ENCODE assay signal across 13 mouse cellular contexts in the genomic region with DNA sequence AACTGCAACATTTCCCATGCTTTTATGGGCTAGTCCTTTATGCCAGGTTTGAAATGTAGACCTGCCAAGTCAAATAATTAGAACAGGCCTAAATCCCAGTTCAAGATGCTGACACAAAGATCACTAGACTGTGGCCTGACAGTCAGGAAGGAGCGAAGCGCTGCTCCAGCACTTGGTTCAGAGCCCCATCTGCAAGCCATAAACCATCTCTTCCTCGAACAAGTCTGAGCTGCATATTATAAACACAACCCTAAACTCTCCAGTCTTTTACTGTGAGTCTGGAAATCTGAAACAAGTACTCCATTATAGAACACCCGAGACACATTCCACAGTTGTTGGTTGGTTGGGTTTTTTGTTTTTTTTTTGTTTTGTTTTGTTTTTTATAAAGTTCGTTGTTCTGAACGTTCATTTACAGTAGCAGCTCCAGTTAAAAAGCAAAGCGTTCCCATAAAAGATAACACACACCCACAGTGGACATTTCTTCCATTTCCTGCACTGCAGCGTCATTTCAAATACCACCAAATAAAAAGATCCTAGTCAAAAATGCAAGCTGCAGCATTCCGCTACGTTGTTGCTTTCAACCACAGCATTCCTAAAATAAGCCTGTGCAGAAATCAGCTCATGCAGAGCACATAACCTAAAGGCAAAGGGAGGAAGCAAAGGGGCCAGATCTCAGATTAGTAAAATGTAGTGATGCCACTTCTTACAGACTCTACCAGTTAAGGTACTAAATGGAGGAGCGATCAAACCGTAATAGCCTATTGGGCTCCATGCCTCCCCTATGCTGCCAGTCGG.
A peak's percentile ranks its signal among the peaks of the same experiment; 100 is the strongest.
DNase-seq lines count a peak whose midpoint lies in the region; ATAC-seq and TF ChIP-seq lines count a peak whose summit lies in the region.
"Had no signal": no experiment of that assay in that cellular context is flagged by ENCODE, and none has a peak within 500 bp of the region (broad histone marks: within the 10 kb centered on the region; RNA-seq: fewer than 3 reads in every experiment).

No protein-coding gene starts in this region.

- no peak overlapping the region for H3K9ac ChIP-seq in lung, embryonic 15.5 days
- H3K9ac ChIP-seq in intestine, embryonic 16.5 days (ENCODE audit: low read depth, low read length): no peak overlapping the region
- H3K9ac ChIP-seq: forebrain, postnatal 0 days; hindbrain, embryonic 15.5 days had no signal

- no peak for TF ChIP-seq CTCF in cerebellum, adult 2 months (IDR thresholded peaks at IDR 0.05; ENCODE audit: borderline replicate concordance, insufficient read depth, low read depth, low read length)

- no peak overlapping the region for H3K4me2 ChIP-seq in lung, embryonic 15.5 days
- H3K4me2 ChIP-seq in intestine, embryonic 16.5 days (ENCODE audit: low read depth, low read length): no peak overlapping the region
- peak overlapping the region; percentile 4 for H3K4me2 ChIP-seq in myocyte (ENCODE audit: low read depth)
- H3K4me2 ChIP-seq: hindbrain, embryonic 15.5 days had no signal

- TF ChIP-seq POLR2A in myocyte (IDR thresholded peaks at IDR 0.05; ENCODE audit: insufficient read length, low read depth): no peak
- no peak for TF ChIP-seq POLR2A in cerebellum, adult 2 months (IDR thresholded peaks at IDR 0.05; ENCODE audit: borderline replicate concordance, insufficient read depth, low read length)

- H3K4me3 ChIP-seq in lung, embryonic 15.5 days: no peak overlapping the region
- H3K4me3 ChIP-seq in intestine, embryonic 16.5 days (ENCODE audit: low read length): no peak overlapping the region
- no peak overlapping the region for H3K4me3 ChIP-seq in myocyte
- no peak overlapping the region for H3K4me3 ChIP-seq in cerebellum, adult 2 months (replicated peaks; ENCODE audit: insufficient read depth, low read depth, low read length)
- H3K4me3 ChIP-seq: hindbrain, embryonic 15.5 days had no signal

- H3K79me2 ChIP-seq in myocyte (ENCODE audit: control insufficient read depth, insufficient read depth): no peaks in the 10 kb centered on the region

- no peaks in the 10 kb centered on the region for H3K9me3 ChIP-seq in lung, embryonic 15.5 days
- H3K9me3 ChIP-seq in intestine, embryonic 16.5 days (ENCODE audit: control insufficient read depth, low read length): no peaks in the 10 kb centered on the region
- H3K9me3 ChIP-seq: hindbrain, embryonic 15.5 days had no signal

- no peak for DNase-seq in frontal cortex, postnatal 14 days (ENCODE audit: low spot score in 2 of 2)
- DNase-seq in lung, adult 18-20 months: no peak
- DNase-seq in cerebellum, adult 2 months: no peak
- DNase-seq in urinary bladder, postnatal 4 days (ENCODE audit: low spot score in 2 of 2): no peak
- DNase-seq: forebrain, postnatal 0 days; heart, adult 18-20 months; thymus, adult 18-20 months had no signal

- no peak overlapping the region for H3ac ChIP-seq in myocyte (ENCODE audit: control insufficient read depth, insufficient read length)

- H3K27me3 ChIP-seq in lung, embryonic 15.5 days: no peaks in the 10 kb centered on the region
- H3K27me3 ChIP-seq in intestine, embryonic 16.5 days (replicated peaks; ENCODE audit: control insufficient read depth, insufficient read depth, low read length): no peaks in the 10 kb centered on the region
- H3K27me3 ChIP-seq in myocyte (ENCODE audit: control insufficient read depth, insufficient read depth, insufficient read length): no peaks in the 10 kb centered on the region
- H3K27me3 ChIP-seq in cerebellum, adult 2 months (ENCODE audit: control insufficient read depth, insufficient read depth, low read length): no peaks in the 10 kb centered on the region
- H3K27me3 ChIP-seq: hindbrain, embryonic 15.5 days had no signal

- H3K4me1 ChIP-seq in lung, embryonic 15.5 days: peaks cover 45% of the 10 kb centered on the region
- H3K4me1 ChIP-seq in intestine, embryonic 16.5 days (ENCODE audit: control insufficient read depth, insufficient read depth, low read length): peaks cover 10% of the 10 kb centered on the region
- H3K4me1 ChIP-seq in cerebellum, adult 2 months (ENCODE audit: control insufficient read depth, insufficient read depth, low read length): no peaks in the 10 kb centered on the region

- H3K36me3 ChIP-seq in lung, embryonic 15.5 days: peaks cover 10% of the 10 kb centered on the region
- no peaks in the 10 kb centered on the region for H3K36me3 ChIP-seq in intestine, embryonic 16.5 days (ENCODE audit: control insufficient read depth, insufficient read depth, low read length)
- no peaks in the 10 kb centered on the region for H3K36me3 ChIP-seq in myocyte (ENCODE audit: control insufficient read depth, insufficient read depth)
- H3K36me3 ChIP-seq: hindbrain, embryonic 15.5 days had no signal

- peak; percentile 29 for ATAC-seq in frontal cortex, adult (ENCODE audit: low TSS enrichment)
- peak; percentile 48; the same call in 1 of the 2 replicates for ATAC-seq in lung, embryonic 15.5 days (ENCODE audit: borderline replicate concordance, extremely low read depth, low FRiP score, low TSS enrichment)
- no peak for ATAC-seq in intestine, embryonic 16.5 days
- ATAC-seq: forebrain, postnatal 0 days had no signal

- peak overlapping the region; percentile 76 for H3K27ac ChIP-seq in lung, embryonic 15.5 days
- peak overlapping the region; percentile 49; the same call in 1 of the 2 replicates for H3K27ac ChIP-seq in intestine, embryonic 16.5 days (ENCODE audit: low read length)
- no peak overlapping the region for H3K27ac ChIP-seq in cerebellum, adult 2 months (ENCODE audit: insufficient read depth, low read length)
- H3K27ac ChIP-seq: hindbrain, embryonic 15.5 days; macrophage had no signal

- 54% methylated on average over 13 of the region's 13 CpGs for WGBS in lung, embryonic 15.5 days
- 64% methylated on average over 13 of the region's 13 CpGs for WGBS in intestine, embryonic 16.5 days
- WGBS in cerebellum, adult 2 months: 78% methylated on average over 13 of the region's 13 CpGs

TF ChIP-seq in myocyte, 11 proteins besides CTCF, POLR2A, EP300 and RAD21:
- no peak for TF ChIP-seq USF1 (IDR thresholded peaks at IDR 0.05; ENCODE audit: low read depth)
- no peak for TF ChIP-seq MYOG (IDR thresholded peaks at IDR 0.05; ENCODE audit: control insufficient read depth in 1 of 3, insufficient read depth in 1 of 3, insufficient read length in 2 of 3, low read depth in 2 of 3)
- no peak for TF ChIP-seq E2F4 (IDR thresholded peaks at IDR 0.05; ENCODE audit: insufficient read depth)
- no peak for TF ChIP-seq MYOD1 (IDR thresholded peaks at IDR 0.05; ENCODE audit: control insufficient read depth in 1 of 3, insufficient read length in 2 of 3, low read depth in 2 of 3)
- no peak for TF ChIP-seq REST (IDR thresholded peaks at IDR 0.05; ENCODE audit: insufficient read depth, insufficient read length)
